Mouse (Mus musculus) T-helper 17 cell (primary cell): Measurements from ENCODE around the gene Adap1.

Experiments
- in situ Hi-C, 2 experiments: fragments of 300-600 bp; cut with MboI, MseI; formaldehyde crosslinking; loops; 1 replicate in 1 of 2; 2 replicates in 1 of 2; pipeline ENCODE4 v1.15.1; 2025; ENCODE audit warnings: high pct_unique_total_duplicates in 2 of 2

Adap1 gene

GRCm38 (mm10) chr5:139287787-139288186 is 37.6 kb downstream of the Adap1 start:
- in situ Hi-C loops: no loop called here

- in situ Hi-C loops: no loop called here
These were observed 38.3 kb downstream of the Adap1 start for GRCm38 (mm10) chr5:139287099-139287498.

- in situ Hi-C loops: no loop called here
These were observed 39.1 kb downstream of the Adap1 start for GRCm38 (mm10) chr5:139286142-139286941.

GRCm38 (mm10) chr5:139285383-139286067 is 39.9 kb downstream of the Adap1 start:
- in situ Hi-C loops: no loop called here

GRCm38 (mm10) chr5:139283460-139284180 is 41.8 kb downstream of the Adap1 start:
- in situ Hi-C loops: loop anchor here (5.0 kb wide), 2 partner anchors 44 to 49 kb away; partner anchors contain the start of gene Adap1 (in 1 of the 2)

- in situ Hi-C loops: loop anchor here (5.0 kb wide), 2 partner anchors 45 to 50 kb away; partner anchors contain the start of gene Adap1 (in 1 of the 2)
These were observed 43.2 kb downstream of the Adap1 start for GRCm38 (mm10) chr5:139282191-139282590.

- in situ Hi-C loops: loop anchor here (5.0 kb wide), 2 partner anchors 46 to 51 kb away; partner anchors contain the start of gene Adap1 (in 1 of the 2)
These were observed 43.9 kb downstream of the Adap1 start for GRCm38 (mm10) chr5:139281373-139282112.

GRCm38 (mm10) chr5:139277287-139277686 is 48.1 kb downstream of the Adap1 start:
- in situ Hi-C loops: no loop called here

GRCm38 (mm10) chr5:139271994-139272554 is 53.3 kb downstream of the Adap1 start:
- in situ Hi-C loops: loop anchor here in 1 of 2 experiments (25.0 kb wide), 1 partner anchor 1485 kb away; the partner anchor contains the start of genes Mepce, Ppp1r35 and Zcwpw1

GRCm38 (mm10) chr5:139270806-139271521 is 54.5 kb downstream of the Adap1 start:
- in situ Hi-C loops: loop anchor here in 1 of 2 experiments (25.0 kb wide), 1 partner anchor 1484 kb away; the partner anchor contains the start of genes Mepce, Ppp1r35 and Zcwpw1

- in situ Hi-C loops: loop anchor here in 1 of 2 experiments (25.0 kb wide), 1 partner anchor 1480 kb away; the partner anchor contains the start of genes Mepce, Ppp1r35 and Zcwpw1
These were observed 57.8 kb downstream of the Adap1 start for GRCm38 (mm10) chr5:139267661-139268060.

GRCm38 (mm10) chr5:139261403-139261802 is 64.0 kb downstream of the Adap1 start:
- in situ Hi-C loops: loop anchor here in 1 of 2 experiments (25.0 kb wide), 1 partner anchor 1474 kb away; the partner anchor contains the start of genes Mepce, Ppp1r35 and Zcwpw1

- in situ Hi-C loops: loop anchor here in 1 of 2 experiments (25.0 kb wide), 1 partner anchor 1473 kb away; the partner anchor contains the start of genes Mepce, Ppp1r35 and Zcwpw1
These were observed 65.6 kb downstream of the Adap1 start for GRCm38 (mm10) chr5:139259853-139260252.

GRCm38 (mm10) chr5:139258371-139259035 is 66.9 kb downstream of the Adap1 start:
- in situ Hi-C loops: loop anchor here in 1 of 2 experiments (25.0 kb wide), 1 partner anchor 1471 kb away; the partner anchor contains the start of genes Mepce, Ppp1r35 and Zcwpw1

GRCm38 (mm10) chr5:139257818-139258217 is 67.6 kb downstream of the Adap1 start:
- in situ Hi-C loops: loop anchor here in 1 of 2 experiments (25.0 kb wide), 1 partner anchor 1471 kb away; the partner anchor contains the start of genes Mepce, Ppp1r35 and Zcwpw1

- in situ Hi-C loops: loop anchor here in 1 of 2 experiments (25.0 kb wide), 1 partner anchor 1470 kb away; the partner anchor contains the start of genes Mepce, Ppp1r35 and Zcwpw1
These were observed 68.2 kb downstream of the Adap1 start for GRCm38 (mm10) chr5:139257265-139257664.

- in situ Hi-C loops: loop anchor here in 1 of 2 experiments (25.0 kb wide), 1 partner anchor 1469 kb away; the partner anchor contains the start of genes Mepce, Ppp1r35 and Zcwpw1
These were observed 69.1 kb downstream of the Adap1 start for GRCm38 (mm10) chr5:139256211-139256765.

- in situ Hi-C loops: loop anchor here in 1 of 2 experiments (25.0 kb wide), 1 partner anchor 1468 kb away; the partner anchor contains the start of genes Mepce, Ppp1r35 and Zcwpw1
These were observed 69.6 kb downstream of the Adap1 start for GRCm38 (mm10) chr5:139255777-139256176.
